Mouse (Mus musculus) CH12.LX (cell line): ENCODE results near the gene Gm10160. TPM values are rescaled to one million over a fixed set of nuclear protein-coding genes. Genes with fewer than 3 reads are reported as not detected.

Experiments used
- DNase-seq: peaks from one replicate; pipeline ENCODE4 v3.0.0-alpha.2; 2013; ENCODE audit errors: extremely low read depth
- H3K27ac ChIP-seq: 2 replicates; pipeline ENCODE4 v1.5.1; 2012; ENCODE audit warnings: low read depth, mild to moderate bottlenecking, control low read depth, moderate library complexity; ENCODE audit not compliant: insufficient read depth
- H3K27me3 ChIP-seq: replicated peaks from 2 replicates; pipeline ENCODE3; 2012; ENCODE audit warnings: inconsistent platforms
- H3K36me3 ChIP-seq, 2 experiments: replicated peaks in 1 of 2; 2 replicates each; pipeline versions ENCODE3 to v1.6.1; 2012; ENCODE audit warnings: inconsistent platforms in 1 of 2, low read length in 1 of 2, mild to moderate bottlenecking in 1 of 2, mixed read lengths in 1 of 2, moderate library complexity in 1 of 2; ENCODE audit not compliant: control insufficient read depth in 1 of 2, insufficient read depth in 1 of 2
- H3K4me1 ChIP-seq, 2 experiments: 2 replicates each; pipeline ENCODE4 v1.6.1; 2012; ENCODE audit warnings: inconsistent platforms in 1 of 2, moderate library complexity in 1 of 2; ENCODE audit not compliant: insufficient read depth in 2 of 2, control insufficient read depth in 1 of 2
- H3K4me2 ChIP-seq: 2 replicates; pipeline ENCODE4 v1.6.1; 2012; ENCODE audit warnings: low read depth, mild to moderate bottlenecking, control low read depth; ENCODE audit not compliant: poor library complexity, insufficient read depth, severe bottlenecking
- H3K4me3 ChIP-seq, 3 experiments: fragments of 150-350 bp in 1 of 3; sonication (generic) in 1 of 3; replicated peaks in 1 of 3; 2 replicates each; pipeline versions ENCODE3 to v1.5.1; 2011 to 2012; ENCODE audit warnings: low read depth in 2 of 3, low read length in 2 of 3, mild to moderate bottlenecking in 2 of 3, moderate library complexity in 2 of 3, control low read depth in 1 of 3, improper control_type of control experiment in 1 of 3, inconsistent platforms in 1 of 3, mixed read lengths in 1 of 3; ENCODE audit not compliant: poor library complexity in 1 of 3
- H3K79me2 ChIP-seq: replicated peaks from 2 replicates; pipeline ENCODE4 v1.6.1; 2012; ENCODE audit warnings: mild to moderate bottlenecking, moderate library complexity; ENCODE audit not compliant: control insufficient read depth, poor library complexity, insufficient read depth, severe bottlenecking; ENCODE audit errors: extremely low read depth
- H3K9ac ChIP-seq: 2 replicates; pipeline ENCODE4 v1.6.1; 2012; ENCODE audit warnings: low read depth, mild to moderate bottlenecking, control low read depth, moderate library complexity; ENCODE audit not compliant: insufficient read depth
- H3K9me3 ChIP-seq: replicated peaks from 2 replicates; pipeline ENCODE3; 2012; ENCODE audit warnings: low read length, inconsistent platforms, mixed read lengths
- BHLHE40 ChIP-seq: IDR thresholded peaks from 2 replicates; pipeline ENCODE4 v1.6.1; 2011; ENCODE audit warnings: mild to moderate bottlenecking, low read depth, low read length, improper control_type of control experiment
- CHD2 ChIP-seq: IDR thresholded peaks from 2 replicates; pipeline ENCODE4 v1.6.1; 2011; ENCODE audit warnings: low read length, improper control_type of control experiment
- GABPA ChIP-seq: IDR thresholded peaks from 2 replicates; pipeline ENCODE4 v1.6.1; 2012; ENCODE audit warnings: low read depth, low read length, improper control_type of control experiment, inconsistent platforms; ENCODE audit not compliant: insufficient replicate concordance
- KAT2A ChIP-seq: IDR thresholded peaks from 2 replicates; pipeline ENCODE4 v1.6.1; 2012; ENCODE audit warnings: low read length, improper control_type of control experiment, inconsistent platforms; ENCODE audit not compliant: insufficient replicate concordance
- MAFK ChIP-seq: IDR thresholded peaks from 2 replicates; pipeline ENCODE4 v1.6.1; 2011; ENCODE audit warnings: low read length, improper control_type of control experiment; ENCODE audit not compliant: insufficient replicate concordance
- MAZ ChIP-seq: IDR thresholded peaks from 2 replicates; pipeline ENCODE4 v1.6.1; 2012; ENCODE audit warnings: low read depth, mild to moderate bottlenecking, inconsistent platforms, low read length, improper control_type of control experiment, moderate library complexity
- MEF2A ChIP-seq: IDR thresholded peaks from 2 replicates; pipeline ENCODE4 v1.6.1; 2014; ENCODE audit warnings: low read depth, mild to moderate bottlenecking, inconsistent platforms, low read length, improper control_type of control experiment, borderline replicate concordance
- MYC ChIP-seq: IDR thresholded peaks from 2 replicates; pipeline ENCODE4 v1.6.1; 2011; ENCODE audit warnings: low read depth, mild to moderate bottlenecking, improper control_type of control experiment, low read length
- NELFE ChIP-seq: IDR thresholded peaks from 2 replicates; pipeline ENCODE4 v1.6.1; 2011; ENCODE audit warnings: low read depth, low read length, improper control_type of control experiment
- POLR2A ChIP-seq: IDR thresholded peaks from 2 replicates; pipeline ENCODE4 v1.6.1; 2011; ENCODE audit warnings: low read depth, mild to moderate bottlenecking, improper control_type of control experiment, low read length
- RAD21 ChIP-seq: IDR thresholded peaks from 2 replicates; pipeline ENCODE4 v1.6.1; 2011; ENCODE audit warnings: low read depth, mild to moderate bottlenecking, low read length, improper control_type of control experiment, moderate library complexity
- RCOR1 ChIP-seq: conservative IDR thresholded peaks from 2 replicates; pipeline ENCODE4 v1.6.1; 2012; ENCODE audit warnings: low read depth, mild to moderate bottlenecking, inconsistent platforms, low read length, improper control_type of control experiment
- TCF12 ChIP-seq: IDR thresholded peaks from 2 replicates; pipeline ENCODE4 v1.6.1; 2014; ENCODE audit warnings: low read depth, mild to moderate bottlenecking, inconsistent platforms, low read length, improper control_type of control experiment
- USF1 ChIP-seq: IDR thresholded peaks from 2 replicates; pipeline ENCODE4 v1.6.1; 2014; ENCODE audit warnings: low read depth, mild to moderate bottlenecking, inconsistent platforms, low read length, improper control_type of control experiment
- USF2 ChIP-seq: conservative IDR thresholded peaks from 2 replicates; pipeline ENCODE4 v1.6.1; 2011; ENCODE audit warnings: low read depth, low read length, improper control_type of control experiment
- ZMIZ1 ChIP-seq: IDR thresholded peaks from 2 replicates; pipeline ENCODE4 v1.6.1; 2012; ENCODE audit warnings: low read depth, mild to moderate bottlenecking, inconsistent platforms, low read length, improper control_type of control experiment
- ZNF384 ChIP-seq: IDR thresholded peaks from 2 replicates; pipeline ENCODE4 v1.6.1; 2012; ENCODE audit warnings: low read depth, low read length, improper control_type of control experiment, inconsistent platforms
- dilution Hi-C: fragments of 300-500 bp; cut with MboI; formaldehyde crosslinking; loops from 2 replicates; pipeline ENCODE4 v1.14.3; 2020; ENCODE audit warnings: low sequenced_read_pairs; ENCODE audit not compliant: extremely low pct_unique_long_range_greater_than_20kb, extremely low pct_ligation_motif_present
- in situ Hi-C: fragments of 300-500 bp; cut with MboI; formaldehyde crosslinking; loops from 3 replicates; pipeline ENCODE4 v1.14.3; 2019; ENCODE audit warnings: low sequenced_read_pairs, low pct_ligation_motif_present, low pct_unique_long_range_greater_than_20kb, mixed read lengths
- polyA plus RNA-seq: library from polyadenylated mRNA; unstranded; fragments of >175 nt; gene quantifications from 2 replicates; pipeline ENCODE4 v1.2.1, GENCODE M21; 2012; ENCODE audit warnings: low read depth; ENCODE audit not compliant: insufficient read length
- total RNA-seq, 2 experiments: library from RNA; depleted of rRNA; stranded (reverse); fragments of 300-350 nt in 1 of 2; fragments of >200 nt in 1 of 2; gene quantifications; 2 replicates each; pipeline ENCODE4 v1.2.3; 2012 to 2014

Gm10160 gene
- total and polyA plus RNA-seq, 3 experiments = not detected

DNA sequence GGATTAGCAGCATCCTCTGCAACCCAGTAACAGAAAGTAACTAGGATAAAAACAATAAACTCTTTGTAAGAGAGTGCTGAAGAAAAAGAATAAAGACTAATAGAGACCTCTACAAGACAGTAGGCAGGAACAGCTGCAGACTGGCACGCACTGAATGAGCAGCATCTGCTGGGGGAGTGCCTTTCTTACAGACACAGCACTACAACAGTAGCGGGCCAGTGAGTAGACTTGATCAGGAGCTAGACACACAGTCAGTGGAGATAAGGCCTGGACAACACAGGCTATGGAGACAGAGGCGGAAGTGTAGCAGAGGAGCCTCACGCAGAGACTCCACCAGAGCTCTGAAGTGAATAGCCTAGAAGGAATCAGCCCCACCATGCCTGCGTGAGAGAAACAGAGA is 49.5 kb downstream of the Gm10160 start:
- dilution Hi-C loops (no loop called here), in situ Hi-C loops (no loop called here)
- Histone ChIP-seq H3K4me2 (no peak overlapping the region), H3K4me1 (no peaks in the 10 kb centered on the region), H3K4me3 (no peak overlapping the region), H3K36me3 (peaks cover 17 to 55% of the 10 kb centered on the region in 2 experiments), H3K27me3 (no peaks in the 10 kb centered on the region), H3K9me3 (no peaks in the 10 kb centered on the region), H3K9ac (no peak overlapping the region), H3K79me2 (peaks cover 7% of the 10 kb centered on the region; the same call in 1 of the 2 replicates), H3K27ac (no peak overlapping the region)
- TF ChIP-seq ZNF384 (no peak), BHLHE40 (no peak), USF2 (no peak), NELFE (no peak), POLR2A (no peak), MAZ (no peak), TCF12 (no peak), RAD21 (no peak), GABPA (no peak), ZMIZ1 (no peak), MEF2A (no peak), MAFK (no peak), CHD2 (no peak), RCOR1 (no peak), MYC (no peak), USF1 (no peak), KAT2A (no peak)
- DNase-seq = no peak

Other genes starting within 250 kb of the Gm10160 start
- 0.08 TPM in 1 of 2 replicates, not detected in the other for gene Homer2, start 148.3 kb downstream of the Gm10160 start, total RNA-seq (2012; rRNA removed)
- not detected in 2 replicates for gene Homer2, start 148.3 kb downstream of the Gm10160 start, total RNA-seq (2014; rRNA removed)
- not detected in 2 replicates for gene Homer2, start 148.3 kb downstream of the Gm10160 start, polyA plus RNA-seq
- 30.8 and 36.4 TPM in 2 replicates for gene Ramac, start 92.9 kb downstream of the Gm10160 start, total RNA-seq (2012; rRNA removed)
- gene Ramac, start 92.9 kb downstream of the Gm10160 start, total RNA-seq (2014; rRNA removed) = 133 and 134 TPM in 2 replicates
- 48.1 and 56.8 TPM in 2 replicates for gene Ramac, start 92.9 kb downstream of the Gm10160 start, polyA plus RNA-seq
- gene 3110040N11Rik, start 66.3 kb downstream of the Gm10160 start, total RNA-seq (2012; rRNA removed) = 52.5 and 53.2 TPM in 2 replicates
- 73.7 and 91.7 TPM in 2 replicates for gene 3110040N11Rik, start 66.3 kb downstream of the Gm10160 start, total RNA-seq (2014; rRNA removed)
- 58.6 and 70.4 TPM in 2 replicates for gene 3110040N11Rik, start 66.3 kb downstream of the Gm10160 start, polyA plus RNA-seq
- gene Btbd1, start 26.4 kb downstream of the Gm10160 start, total RNA-seq (2012; rRNA removed) = 45.8 and 48.0 TPM in 2 replicates
- gene Btbd1, start 26.4 kb downstream of the Gm10160 start, total RNA-seq (2014; rRNA removed) = 67.1 and 79.3 TPM in 2 replicates
- 88.8 and 101 TPM in 2 replicates for gene Btbd1, start 26.4 kb downstream of the Gm10160 start, polyA plus RNA-seq
- gene Tm6sf1, start 3.2 kb upstream of the Gm10160 start, total RNA-seq (2012; rRNA removed) = 0.59 and 0.93 TPM in 2 replicates
- gene Tm6sf1, start 3.2 kb upstream of the Gm10160 start, total RNA-seq (2014; rRNA removed) = 0.28 and 0.54 TPM in 2 replicates
- gene Tm6sf1, start 3.2 kb upstream of the Gm10160 start, polyA plus RNA-seq = 0.57 and 0.68 TPM in 2 replicates
- 0.04 TPM in 2 replicates for gene Hdgfl3, start 78.7 kb upstream of the Gm10160 start, total RNA-seq (2012; rRNA removed)
- not detected in 2 replicates for gene Hdgfl3, start 78.7 kb upstream of the Gm10160 start, total RNA-seq (2014; rRNA removed)
- not detected in 2 replicates for gene Hdgfl3, start 78.7 kb upstream of the Gm10160 start, polyA plus RNA-seq
- not detected in 2 replicates for gene Bnc1, start 136.5 kb upstream of the Gm10160 start, total RNA-seq (2012; rRNA removed)
- not detected in 2 replicates for gene Bnc1, start 136.5 kb upstream of the Gm10160 start, total RNA-seq (2014; rRNA removed)
- gene Bnc1, start 136.5 kb upstream of the Gm10160 start, polyA plus RNA-seq = not detected in 2 replicates